Mouse (Mus musculus) kidney, embryonic 15.5 days (tissue): ENCODE measurements around the gene Sec24a. TPM values are rescaled to one million over a fixed set of nuclear protein-coding genes. Genes with fewer than 3 reads are reported as not detected.

Source experiments
- ATAC-seq: fragments of 200-750 bp; cut with Nextera tagmentation; replicated peaks from 2 replicates; pipeline ENCODE4 v1.8.0; 2017; ENCODE audit warnings: moderate TSS enrichment; ENCODE audit not compliant: low FRiP score
- H3K27ac ChIP-seq: fragments of 300-500 bp; sonication (generic); 2 replicates; pipeline ENCODE4 v1.5.1; 2015; ENCODE audit warnings: mild to moderate bottlenecking, inconsistent platforms
- H3K27me3 ChIP-seq: fragments of 300-500 bp; sonication (generic); 2 replicates; pipeline ENCODE4 v1.6.1; 2015; ENCODE audit warnings: inconsistent platforms
- H3K36me3 ChIP-seq: fragments of 300-500 bp; sonication (generic); 2 replicates; pipeline ENCODE4 v1.6.1; 2015; ENCODE audit warnings: inconsistent platforms
- H3K4me1 ChIP-seq: fragments of 300-500 bp; sonication (generic); 2 replicates; pipeline ENCODE4 v1.6.1; 2015; ENCODE audit warnings: inconsistent platforms
- H3K4me2 ChIP-seq: fragments of 300-500 bp; sonication (generic); 2 replicates; pipeline ENCODE4 v1.6.1; 2015; ENCODE audit warnings: moderate library complexity, mild to moderate bottlenecking, inconsistent platforms
- H3K4me3 ChIP-seq: fragments of 300-500 bp; sonication (generic); replicated peaks from 2 replicates; pipeline ENCODE4 v1.5.1; 2015; ENCODE audit warnings: mild to moderate bottlenecking, inconsistent platforms
- H3K9ac ChIP-seq: fragments of 300-500 bp; sonication (generic); 2 replicates; pipeline ENCODE4 v1.6.1; 2015; ENCODE audit warnings: mild to moderate bottlenecking, inconsistent platforms
- H3K9me3 ChIP-seq: fragments of 300-500 bp; sonication (generic); replicated peaks from 2 replicates; pipeline ENCODE4 v1.6.1; 2016; ENCODE audit warnings: inconsistent platforms
- WGBS: fragments of 180-500 bp; shearing (Covaris S2); methylation state at CpG from one replicate; pipeline ENCODE4 v1.1.7; 2015; ENCODE audit warnings: mixed read lengths; 5-methylcytosine and 5-hydroxymethylcytosine counted together
- polyA plus RNA-seq: library from polyadenylated mRNA; unstranded; fragments of >200 nt; fragmentation: Nextera tagmentation; extraction: Ambion mirVana; gene quantifications from 2 replicates; pipeline ENCODE4 v1.2.1, GENCODE M21; 2015

The Sec24a gene
- polyA plus RNA-seq, 1 experiment from 2014 or later = 15.3 TPM

GRCm38 (mm10) chr11:51652889-51653418 lies 110.5 kb downstream of the Sec24a start:
- ATAC-seq = no peak
- Histone ChIP-seq H3K4me3 (no peak overlapping the region), H3K4me2 (no peak overlapping the region), H3K27me3 (no peaks in the 10 kb centered on the region), H3K9ac (no peak overlapping the region), H3K36me3 (peaks cover 5% of the 10 kb centered on the region; the same call in 1 of the 2 replicates), H3K9me3 (no peaks in the 10 kb centered on the region), H3K4me1 (peaks cover 44% of the 10 kb centered on the region), H3K27ac (no peak overlapping the region)
- 90% methylated on average over 4 of the region's 4 CpGs for WGBS

GRCm38 (mm10) chr11:51650691-51651515 lies 112.5 kb downstream of the Sec24a start, which contains the start of the genes N4bp3 and D930048N14Rik:
N4bp3 (minus strand) TSS chr11:51650842.
D930048N14Rik (plus strand) TSS chr11:51650954.
- Histone ChIP-seq H3K9me3 (no peaks in the 10 kb centered on the region), H3K4me2 (peak within 1 kb of the TSS; percentile 97), H3K27me3 (no peaks in the 10 kb centered on the region), H3K27ac (peak within 1 kb of the TSS; percentile 83), H3K36me3 (peaks cover 5% of the 10 kb centered on the region; the same call in 1 of the 2 replicates), H3K4me1 (peaks cover 50% of the 10 kb centered on the region), H3K9ac (peak within 1 kb of the TSS; percentile 68), H3K4me3 (peak within 1 kb of the TSS; percentile 61)
- peak; percentile 73 for ATAC-seq
- WGBS = under 1% methylated on average over 70 of the region's 70 CpGs

- 0% methylated on average over 30 of the region's 30 CpGs for WGBS
- peak overlapping the region; percentile 61 for H3K4me3 ChIP-seq
These were observed 113.2 kb downstream of the Sec24a start for GRCm38 (mm10) chr11:51650261-51650660.

GRCm38 (mm10) chr11:51649889-51650199 lies 113.6 kb downstream of the Sec24a start:
- Histone ChIP-seq H3K27me3 (no peaks in the 10 kb centered on the region), H3K9ac (peak overlapping the region; percentile 68), H3K9me3 (no peaks in the 10 kb centered on the region), H3K27ac (peak overlapping the region; percentile 83; the same call in 1 of the 2 replicates), H3K4me3 (peak overlapping the region; percentile 61), H3K4me2 (peak overlapping the region; percentile 97), H3K36me3 (peaks cover 14% of the 10 kb centered on the region), H3K4me1 (peaks cover 60% of the 10 kb centered on the region)
- 2% methylated on average over 7 of the region's 7 CpGs for WGBS
- ATAC-seq = 0 out of 2 replicates have a peak, but pooled peaks have one; percentile 19

More at GRCm38 (mm10) chr11:51650261-51650660, 113.2 kb downstream of the Sec24a start:
- peak overlapping the region; percentile 97 for H3K4me2 ChIP-seq
- peak overlapping the region; percentile 83 for H3K27ac ChIP-seq
- H3K36me3 ChIP-seq = peaks cover 10% of the 10 kb centered on the region
- H3K9me3 ChIP-seq = no peaks in the 10 kb centered on the region
- H3K4me1 ChIP-seq = peaks cover 56% of the 10 kb centered on the region
- peak overlapping the region; percentile 68 for H3K9ac ChIP-seq
- peak; percentile 30 for ATAC-seq
- no peaks in the 10 kb centered on the region for H3K27me3 ChIP-seq

GRCm38 (mm10) chr11:51649111-51649888 lies 114.1 kb downstream of the Sec24a start:
- 33% methylated on average over 11 of the region's 11 CpGs for WGBS
- Histone ChIP-seq H3K27ac (peak overlapping the region; percentile 83), H3K4me1 (peaks cover 60% of the 10 kb centered on the region), H3K4me2 (peak overlapping the region; percentile 97), H3K9me3 (no peaks in the 10 kb centered on the region), H3K36me3 (peaks cover 15% of the 10 kb centered on the region), H3K4me3 (peak overlapping the region; percentile 61), H3K27me3 (no peaks in the 10 kb centered on the region), H3K9ac (peak overlapping the region; percentile 68)
- no peak for ATAC-seq

DNA sequence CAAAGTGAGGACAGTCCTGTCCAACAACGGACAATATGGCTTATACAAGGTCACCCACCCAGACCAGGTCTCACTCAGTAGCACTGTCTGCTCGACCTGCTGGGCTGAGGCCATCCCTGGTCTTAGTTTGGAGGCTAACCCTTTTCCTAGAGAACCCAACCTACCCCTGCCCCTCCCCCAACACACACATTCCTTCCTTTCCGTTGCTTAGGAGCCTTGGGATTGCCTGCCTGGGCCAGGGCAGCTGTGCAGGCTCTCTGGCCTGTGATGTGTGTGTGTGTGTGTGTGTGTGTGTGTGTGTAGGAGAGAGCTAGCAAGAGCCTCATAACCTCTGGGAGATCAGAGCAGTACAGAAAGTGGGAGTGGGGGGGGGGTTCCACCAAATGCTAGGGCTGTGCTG lies 114.9 kb downstream of the Sec24a start:
- peak overlapping the region; percentile 83 for H3K27ac ChIP-seq
- H3K4me1 ChIP-seq = peaks cover 62% of the 10 kb centered on the region
- peak overlapping the region; percentile 61 for H3K4me3 ChIP-seq
- peak overlapping the region; percentile 68; the same call in 1 of the 2 replicates for H3K9ac ChIP-seq
- no peaks in the 10 kb centered on the region for H3K27me3 ChIP-seq
- no peak for ATAC-seq
- WGBS = 28% methylated on average over 3 of the region's 3 CpGs
- H3K4me2 ChIP-seq = peak overlapping the region; percentile 97
- peaks cover 23% of the 10 kb centered on the region for H3K36me3 ChIP-seq
- no peaks in the 10 kb centered on the region for H3K9me3 ChIP-seq

GRCm38 (mm10) chr11:51646751-51647667 lies 116.4 kb downstream of the Sec24a start:
- H3K36me3 ChIP-seq = peaks cover 38% of the 10 kb centered on the region
- H3K4me2 ChIP-seq = peak overlapping the region; percentile 97; the same call in 1 of the 2 replicates
- H3K9ac ChIP-seq = no peak overlapping the region
- H3K4me3 ChIP-seq = peak overlapping the region; percentile 5; the same call in 1 of the 2 replicates
- 57% methylated on average over 15 of the region's 15 CpGs for WGBS
- no peaks in the 10 kb centered on the region for H3K27me3 ChIP-seq
- no peaks in the 10 kb centered on the region for H3K9me3 ChIP-seq
- H3K27ac ChIP-seq = peak overlapping the region; percentile 84
- no peak for ATAC-seq
- H3K4me1 ChIP-seq = peaks cover 62% of the 10 kb centered on the region

DNA sequence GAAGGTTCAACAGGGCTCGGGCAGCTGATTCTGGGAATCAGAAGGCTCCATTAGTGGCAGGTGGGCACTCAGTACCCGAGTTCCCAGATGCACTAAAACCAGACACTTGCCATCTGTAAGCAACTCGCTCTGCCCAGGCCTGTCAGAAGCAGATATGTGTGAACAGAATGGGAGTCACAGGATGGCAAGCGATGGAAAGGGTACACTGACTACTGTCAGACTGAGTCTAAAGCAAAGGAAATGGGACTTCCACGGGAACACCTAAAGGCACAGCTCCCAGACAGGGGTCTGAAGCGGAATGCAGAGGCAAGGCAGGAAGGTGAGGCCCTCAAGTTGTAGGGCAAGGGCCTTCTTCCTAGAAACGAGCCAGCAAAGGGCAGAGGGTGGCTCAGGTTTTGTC lies 117.2 kb downstream of the Sec24a start:
- H3K9ac ChIP-seq = no peak overlapping the region
- ATAC-seq = no peak
- H3K36me3 ChIP-seq = peaks cover 40% of the 10 kb centered on the region
- no peaks in the 10 kb centered on the region for H3K27me3 ChIP-seq
- H3K4me3 ChIP-seq = no peak overlapping the region
- WGBS = 64% methylated on average over 7 of the region's 7 CpGs
- peak overlapping the region; percentile 17; the same call in 1 of the 2 replicates for H3K4me2 ChIP-seq
- H3K9me3 ChIP-seq = no peaks in the 10 kb centered on the region
- peak overlapping the region; percentile 84 for H3K27ac ChIP-seq
- peaks cover 62% of the 10 kb centered on the region for H3K4me1 ChIP-seq

GRCm38 (mm10) chr11:51645293-51645692 lies 118.1 kb downstream of the Sec24a start:
- Histone ChIP-seq H3K9me3 (no peaks in the 10 kb centered on the region), H3K36me3 (peaks cover 40% of the 10 kb centered on the region), H3K4me3 (no peak overlapping the region), H3K4me1 (peaks cover 54% of the 10 kb centered on the region), H3K27me3 (no peaks in the 10 kb centered on the region), H3K27ac (no peak overlapping the region), H3K4me2 (0 out of 2 replicates have a peak overlapping the region, but pooled peaks have one; percentile 17), H3K9ac (no peak overlapping the region)
- ATAC-seq = no peak
- WGBS = 63% methylated on average over 13 of the region's 13 CpGs

- WGBS = 77% methylated on average over 16 of the region's 16 CpGs
- no peaks in the 10 kb centered on the region for H3K9me3 ChIP-seq
- H3K4me3 ChIP-seq = no peak overlapping the region
- no peak overlapping the region for H3K4me2 ChIP-seq
- no peak overlapping the region for H3K9ac ChIP-seq
- ATAC-seq = no peak
- H3K27me3 ChIP-seq = no peaks in the 10 kb centered on the region
- H3K36me3 ChIP-seq = peaks cover 40% of the 10 kb centered on the region
- no peak overlapping the region for H3K27ac ChIP-seq
- peaks cover 43% of the 10 kb centered on the region for H3K4me1 ChIP-seq
These were observed 119.2 kb downstream of the Sec24a start for GRCm38 (mm10) chr11:51644217-51644616.

- no peak for ATAC-seq
- no peak overlapping the region for H3K4me3 ChIP-seq
- peaks cover 40% of the 10 kb centered on the region for H3K36me3 ChIP-seq
- no peaks in the 10 kb centered on the region for H3K9me3 ChIP-seq
- H3K4me2 ChIP-seq = no peak overlapping the region
- WGBS = 69% methylated on average over 15 of the region's 15 CpGs
- H3K27ac ChIP-seq = no peak overlapping the region
- H3K27me3 ChIP-seq = no peaks in the 10 kb centered on the region
- H3K4me1 ChIP-seq = peaks cover 39% of the 10 kb centered on the region
- no peak overlapping the region for H3K9ac ChIP-seq
These were observed 119.7 kb downstream of the Sec24a start for GRCm38 (mm10) chr11:51643761-51644160.
